Mouse (Mus musculus) ovary, postnatal 10 days (tissue): Measurements from ENCODE around the gene Ttc7.

Source experiments
- DNase-seq: peaks from one replicate; pipeline ENCODE4 v3.0.0; 2022; ENCODE audit warnings: low spot score

The Ttc7 gene

DNA sequence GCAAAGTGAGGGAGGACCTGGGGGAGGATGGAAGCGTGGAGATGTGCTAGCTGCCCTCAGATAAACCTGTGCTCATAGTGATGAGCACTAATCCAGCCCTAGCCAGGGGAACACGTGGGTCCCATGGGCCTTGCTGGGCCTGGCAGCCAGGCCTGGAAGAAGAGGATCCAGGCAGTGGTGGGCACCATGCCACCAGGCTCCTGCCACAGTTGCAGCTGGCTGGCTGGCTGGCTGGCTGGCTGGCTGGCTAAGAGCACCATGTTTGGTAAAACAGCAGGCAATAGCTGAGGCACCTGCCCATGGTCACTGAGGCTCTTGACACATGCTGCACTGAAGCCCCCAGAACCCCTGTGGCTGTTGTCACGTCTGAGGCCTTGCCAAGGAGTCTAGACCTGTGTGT is 85.0 kb downstream of the Ttc7 start:
- no peak for DNase-seq

- DNase-seq = no peak
These were observed 85.8 kb downstream of the Ttc7 start for GRCm38 (mm10) chr17:87368481-87368880.

- no peak for DNase-seq
These were observed 86.6 kb downstream of the Ttc7 start for GRCm38 (mm10) chr17:87369270-87369759.

DNA sequence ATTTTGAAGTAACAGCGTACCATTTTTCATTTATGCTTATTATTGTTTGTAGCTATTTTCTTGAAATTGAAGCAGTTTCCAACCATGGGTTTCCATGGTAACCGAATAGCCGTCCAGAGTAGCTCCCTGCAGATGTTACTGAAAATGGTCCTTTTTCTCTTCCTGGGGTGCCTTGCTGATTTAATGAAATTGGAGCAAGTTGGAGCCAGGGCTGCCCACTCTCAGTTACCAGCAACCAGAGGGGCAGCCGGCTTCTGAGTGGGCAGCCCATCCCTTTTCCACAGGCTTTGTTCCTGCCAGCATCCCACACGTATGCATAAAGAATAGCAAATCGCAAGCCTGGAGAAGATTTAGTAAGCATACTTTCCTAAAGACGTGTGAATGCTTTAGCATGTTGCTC is 89.5 kb downstream of the Ttc7 start:
- no peak for DNase-seq

DNA sequence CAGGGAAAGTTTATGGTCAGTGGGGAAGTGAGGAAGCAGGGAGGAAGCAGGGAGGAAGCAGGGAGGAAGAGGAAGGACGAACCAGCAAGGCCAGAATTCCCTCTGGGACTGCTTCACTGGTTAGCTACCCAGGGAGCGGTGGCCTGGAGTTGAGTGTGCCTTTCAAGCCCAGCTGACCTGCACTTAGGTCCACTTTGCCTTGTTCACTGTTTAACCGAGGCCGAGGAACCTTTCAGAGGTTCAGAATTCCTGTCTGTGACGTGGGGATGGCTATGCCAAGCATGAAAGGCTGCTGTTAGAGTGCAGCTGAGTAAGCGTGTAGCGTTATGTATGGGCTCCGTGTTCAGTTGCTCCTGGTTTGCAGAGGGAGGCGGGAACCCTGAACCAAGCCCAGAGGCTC is 90.6 kb downstream of the Ttc7 start:
- DNase-seq = no peak

DNA sequence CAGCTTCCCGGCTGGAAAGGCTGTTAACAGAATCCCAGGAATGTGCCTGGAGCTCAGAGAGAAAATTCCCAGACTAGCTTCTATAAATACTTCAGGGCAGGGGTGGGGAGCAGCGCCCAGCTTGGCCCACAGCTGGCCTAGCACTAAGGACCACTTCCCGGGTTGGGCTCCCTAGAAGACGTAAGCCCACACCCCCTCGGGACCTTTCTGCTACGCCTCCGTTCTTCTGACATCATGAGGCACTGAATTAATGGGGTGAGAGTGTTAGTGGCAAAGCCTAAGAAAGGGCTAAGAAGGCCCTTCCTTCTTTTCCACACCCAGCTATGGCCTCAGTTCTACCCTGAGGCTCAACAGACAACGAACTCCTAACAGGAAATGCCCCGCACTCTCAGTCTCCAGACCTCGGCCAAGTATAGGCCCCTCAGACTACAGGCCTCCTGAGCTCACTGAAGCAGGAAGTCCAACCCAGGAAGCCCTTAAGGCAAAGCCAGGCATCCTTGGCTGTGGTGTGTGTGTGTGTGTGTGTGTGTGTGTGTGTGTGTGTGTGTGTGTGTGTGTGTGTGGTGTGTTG is 93.3 kb downstream of the Ttc7 start:
- DNase-seq = no peak

GRCm38 (mm10) chr17:87376831-87377471 is 94.3 kb downstream of the Ttc7 start:
- DNase-seq = no peak

DNA sequence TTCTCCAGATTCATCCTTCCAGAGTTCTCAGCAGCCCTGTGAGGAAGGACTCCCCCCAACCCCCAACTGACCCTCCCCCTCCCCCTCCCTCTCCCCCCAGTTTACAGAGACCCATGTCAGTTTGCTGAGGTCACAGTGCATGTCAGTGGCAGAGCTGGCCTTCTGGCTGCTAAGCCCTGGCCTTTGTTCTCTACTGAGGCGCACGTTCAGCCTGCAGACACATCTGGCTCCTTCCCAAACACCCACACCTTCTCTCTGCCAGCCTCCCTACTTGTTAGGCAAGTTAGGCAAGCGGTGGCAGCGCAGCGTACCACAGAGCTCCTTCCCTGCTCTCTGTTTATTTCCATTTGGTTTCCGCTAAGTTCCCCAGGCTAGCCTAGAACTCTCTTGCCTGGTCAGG is 94.8 kb downstream of the Ttc7 start:
- DNase-seq = no peak

- DNase-seq = no peak
These were observed 95.9 kb downstream of the Ttc7 start for GRCm38 (mm10) chr17:87378354-87379159.

- DNase-seq = no peak
These were observed 96.5 kb downstream of the Ttc7 start for GRCm38 (mm10) chr17:87379160-87379624.

DNA sequence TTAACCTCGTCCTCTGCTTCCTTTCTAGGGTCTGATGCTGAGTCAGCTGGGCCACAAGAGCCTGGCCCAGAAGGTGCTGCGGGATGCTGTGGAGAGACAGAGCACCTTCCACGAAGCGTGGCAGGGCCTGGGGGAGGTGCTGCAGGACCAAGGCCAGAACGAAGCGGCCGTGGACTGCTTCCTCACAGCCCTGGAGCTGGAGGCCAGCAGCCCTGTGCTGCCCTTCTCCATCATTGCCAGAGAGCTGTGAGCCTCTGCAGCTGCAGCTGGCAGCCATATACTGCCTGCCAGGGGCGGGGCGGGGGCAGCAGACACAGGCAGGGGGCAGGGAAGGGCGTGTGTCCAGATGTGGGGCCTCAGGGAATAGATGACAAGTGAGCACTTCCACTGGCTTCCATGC is 97.1 kb downstream of the Ttc7 start:
- DNase-seq = no peak

- DNase-seq = no peak
These were observed 98.0 kb downstream of the Ttc7 start for GRCm38 (mm10) chr17:87380681-87381080.

GRCm38 (mm10) chr17:87385835-87386234 is 103.1 kb downstream of the Ttc7 start:
- DNase-seq = no peak

DNA sequence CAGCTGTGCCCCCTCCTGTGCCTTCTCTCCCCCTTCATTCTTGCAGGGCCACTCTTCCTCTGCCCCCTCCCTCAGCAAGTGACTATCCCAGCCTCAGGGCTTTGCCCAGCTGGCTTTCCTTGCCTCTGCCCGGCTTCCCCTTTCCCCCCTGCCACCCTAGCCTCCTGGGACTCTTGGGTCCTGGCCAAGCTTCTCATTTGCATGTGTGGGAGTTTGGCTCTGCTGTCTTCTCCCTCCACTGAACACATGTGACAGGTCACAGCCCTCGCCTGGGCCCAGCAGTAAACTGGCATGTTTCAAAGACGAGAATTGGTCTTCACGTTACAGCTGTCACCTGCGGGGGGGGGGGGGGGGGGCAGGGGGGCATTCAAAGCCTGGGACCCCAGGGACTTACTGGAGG is 104.4 kb downstream of the Ttc7 start:
- no peak for DNase-seq

DNA sequence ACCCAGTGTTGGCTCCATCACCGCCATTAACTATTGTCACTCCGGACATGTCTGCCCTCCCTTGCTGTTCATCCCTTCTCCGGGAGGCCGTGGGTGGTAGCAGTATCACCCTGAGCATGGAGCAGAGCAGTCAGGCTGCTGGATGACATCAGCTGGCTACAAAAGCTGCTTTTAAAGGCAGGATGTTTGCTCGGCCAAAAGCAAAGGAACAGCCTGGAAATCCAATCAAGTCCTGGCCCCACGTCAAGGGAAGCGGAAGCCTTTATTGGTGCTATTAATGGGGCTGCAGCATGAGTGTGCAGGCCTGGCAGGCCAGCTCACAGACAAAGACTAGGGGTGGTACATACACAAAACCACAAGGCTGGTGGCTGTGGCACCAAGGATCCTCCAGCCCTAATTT is 108.6 kb downstream of the Ttc7 start:
- DNase-seq = no peak

GRCm38 (mm10) chr17:87397088-87397487 is 114.4 kb downstream of the Ttc7 start:
- no peak for DNase-seq

GRCm38 (mm10) chr17:87402444-87402843 is 119.8 kb downstream of the Ttc7 start:
- no peak for DNase-seq

DNA sequence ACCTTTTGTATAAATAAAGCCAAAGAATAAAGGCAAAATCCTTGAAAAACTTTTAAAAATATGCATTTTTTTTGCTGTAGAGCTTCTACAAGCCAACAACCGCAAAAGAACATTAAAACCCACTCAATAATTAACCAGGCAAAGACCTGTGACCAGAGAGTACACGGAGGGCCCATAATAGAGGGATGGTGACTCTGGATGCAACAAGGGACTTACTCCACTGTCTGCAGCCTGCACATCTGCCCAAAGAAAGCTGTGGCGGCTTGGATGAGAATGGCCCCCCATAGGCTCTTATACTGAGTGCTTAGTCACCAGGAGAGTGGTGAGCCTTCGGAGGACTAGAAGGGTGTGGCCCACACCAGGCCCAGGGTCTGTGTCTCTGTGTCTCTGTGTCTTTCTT is 120.8 kb downstream of the Ttc7 start:
- DNase-seq = no peak

DNA sequence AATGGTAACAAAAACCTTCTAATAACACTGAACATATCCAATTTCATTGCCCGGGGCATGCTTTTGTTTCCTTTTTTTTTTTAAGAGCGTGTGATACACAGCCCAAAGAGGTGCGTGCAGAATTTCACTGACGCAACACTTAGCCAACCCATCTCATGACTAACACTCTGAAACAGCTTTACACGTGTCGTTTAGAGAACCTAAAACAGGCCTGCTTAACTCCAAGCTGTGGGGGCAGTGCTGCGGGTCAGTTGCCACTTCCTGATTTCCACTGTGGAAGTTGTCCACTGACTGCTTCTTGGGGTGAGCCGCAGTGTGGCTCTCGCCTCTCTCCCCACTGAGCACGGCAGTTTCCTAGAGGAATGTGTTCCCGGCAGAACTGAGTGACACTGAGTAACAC is 122.9 kb downstream of the Ttc7 start:
- no peak for DNase-seq

- DNase-seq = no peak
These were observed 124.0 kb downstream of the Ttc7 start for GRCm38 (mm10) chr17:87406646-87407045.

- DNase-seq = no peak
These were observed 135.4 kb downstream of the Ttc7 start for GRCm38 (mm10) chr17:87418082-87418481.

GRCm38 (mm10) chr17:87427511-87427910 is 144.8 kb downstream of the Ttc7 start, which contains the start of gene Stpg4:
TSS of gene Stpg4 (minus strand) at chr17:87427741.
- DNase-seq = no peak

DNA sequence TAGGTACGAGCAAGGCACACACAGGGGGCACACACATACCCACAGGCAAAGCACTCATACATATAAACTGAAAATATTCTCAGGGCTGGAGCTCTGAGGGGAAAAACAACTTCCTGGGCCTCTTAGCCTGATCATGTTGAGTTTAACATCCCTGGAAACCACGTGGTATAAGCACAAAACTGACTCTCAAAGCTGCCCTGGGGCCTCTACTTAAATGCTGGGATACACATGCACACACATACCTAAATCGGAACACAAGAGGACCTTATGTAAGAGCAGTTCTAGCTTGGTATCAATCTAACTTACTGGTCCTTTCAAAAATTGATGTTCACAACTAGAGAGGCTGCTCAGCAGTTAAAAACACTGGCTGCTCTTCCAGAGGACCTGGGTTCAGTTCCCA is 146.7 kb downstream of the Ttc7 start:
- DNase-seq = no peak
